Mouse (Mus musculus) MN1 (cell line): ENCODE measurements at regions not wholly inside any gene's neighbourhood (a gene's known extent, or its start where the extent isn't known, plus 50 kb on each side); places are given as distances from the start of the nearest gene placed in this dataset.
A peak's percentile ranks its signal among the peaks of the same experiment; 100 is the strongest.

Source experiments
- DNase-seq: peaks from one replicate; pipeline ENCODE4 v3.0.0-alpha.2; 2016; ENCODE audit warnings: low spot score

- no peak for DNase-seq
These were observed 162.2 kb upstream of the Id2 start for GRCm38 (mm10) chr12:25259123-25259522.

DNA sequence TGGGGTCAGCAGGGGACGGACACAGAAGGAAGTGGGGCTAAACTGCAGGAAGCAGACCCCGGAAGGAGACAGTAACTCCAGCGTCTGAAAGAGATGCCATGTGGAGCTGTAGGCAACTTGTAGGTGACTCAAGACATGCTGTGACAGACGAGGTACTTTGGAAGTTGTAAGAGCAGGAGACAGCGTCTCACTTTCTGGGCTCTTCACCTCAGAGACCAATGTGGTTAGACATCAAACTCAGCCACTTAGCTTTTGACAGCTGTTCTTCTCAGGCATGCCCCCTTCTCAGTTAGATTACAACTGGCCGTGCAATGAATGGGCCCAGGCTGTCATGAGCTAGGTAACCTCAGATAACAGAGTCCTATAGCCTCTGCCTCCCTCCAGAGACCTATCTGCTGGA, 159.3 kb upstream of the Id2 start:
- DNase-seq: no peak

- DNase-seq: no peak
These were observed 157.8 kb upstream of the Id2 start for GRCm38 (mm10) chr12:25254716-25255115.

- DNase-seq: no peak
These were observed 156.0 kb upstream of the Id2 start for GRCm38 (mm10) chr12:25252776-25253510.

DNA sequence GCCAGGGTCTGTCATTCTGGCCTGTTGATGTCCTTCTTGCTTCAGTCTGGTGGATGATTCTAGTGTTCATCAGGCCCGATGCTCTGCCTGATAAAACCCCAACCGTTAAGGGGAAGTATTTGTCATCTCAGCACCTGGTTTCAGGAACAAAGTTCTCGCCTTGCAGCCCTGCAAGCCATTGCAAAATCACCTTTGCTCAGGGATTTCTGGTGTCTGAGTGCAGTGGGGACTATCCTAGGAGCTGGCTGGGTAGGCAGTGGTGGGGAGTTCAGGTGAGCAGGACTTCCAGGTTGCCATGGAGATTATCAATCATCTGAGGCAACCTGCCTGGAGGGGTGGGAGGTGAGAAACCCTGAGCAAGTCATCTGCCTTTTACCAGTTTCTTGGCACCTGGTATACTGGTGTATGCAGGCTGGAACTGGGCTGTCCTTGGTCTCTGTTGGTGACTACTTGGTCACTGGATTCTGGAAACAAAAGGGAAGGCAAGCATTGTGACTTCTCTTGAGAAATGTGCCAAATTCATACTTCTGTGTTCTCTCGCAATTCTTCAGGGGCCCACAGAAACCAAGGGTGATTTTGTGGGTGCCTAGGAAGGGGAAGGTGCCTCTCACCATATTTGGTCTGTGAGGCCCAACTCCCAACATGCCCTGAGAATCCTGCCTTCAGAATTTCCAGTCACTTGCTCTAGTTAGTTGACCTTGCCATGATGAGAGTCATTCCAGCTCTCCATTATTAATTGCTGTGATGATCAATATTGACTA, 154.7 kb upstream of the Id2 start:
- DNase-seq: no peak

DNA sequence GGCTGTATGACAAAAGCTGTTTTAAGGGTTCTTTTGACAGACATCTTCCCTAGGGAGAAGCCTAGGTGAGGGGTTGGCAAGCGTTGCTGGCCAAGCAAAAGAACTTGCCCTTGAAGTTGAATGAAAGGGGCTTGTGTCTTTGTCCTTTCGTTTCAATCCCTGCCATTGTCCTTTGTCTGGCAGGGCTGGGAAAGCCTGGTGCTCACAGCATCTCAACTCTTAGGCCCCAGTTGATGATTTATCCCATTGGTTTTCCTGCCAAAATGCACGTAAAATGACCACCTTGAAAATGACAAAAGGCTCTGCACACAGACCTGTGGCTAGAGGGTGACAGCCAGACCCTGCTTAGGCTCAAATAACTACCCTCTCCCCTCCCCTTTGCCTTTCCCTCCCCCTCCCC, 153.9 kb upstream of the Id2 start:
- no peak for DNase-seq

GRCm38 (mm10) chr12:25248681-25249366, 151.9 kb upstream of the Id2 start:
- peak; percentile 71 for DNase-seq

GRCm38 (mm10) chr12:25246566-25246965, 149.6 kb upstream of the Id2 start:
- DNase-seq: no peak

DNA sequence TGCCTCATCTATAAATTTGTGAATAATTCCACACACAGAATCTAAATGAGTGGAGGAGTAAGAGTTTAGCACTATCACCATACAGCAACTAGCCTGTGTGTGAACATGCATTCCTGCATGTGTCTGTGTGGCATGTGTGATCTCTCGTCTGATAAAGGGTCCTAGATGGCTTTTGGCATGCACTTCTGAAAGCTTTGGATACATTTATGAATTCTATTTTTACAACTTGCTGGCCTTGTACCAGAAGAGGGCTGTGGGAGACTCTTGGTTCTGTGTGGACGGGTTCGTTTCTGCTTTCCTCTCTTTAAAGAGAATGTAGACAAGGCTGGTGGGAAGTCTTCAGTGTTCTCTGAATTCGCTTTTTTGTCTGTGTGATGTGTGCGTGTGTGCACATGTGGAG, 148.7 kb upstream of the Id2 start:
- no peak for DNase-seq

DNA sequence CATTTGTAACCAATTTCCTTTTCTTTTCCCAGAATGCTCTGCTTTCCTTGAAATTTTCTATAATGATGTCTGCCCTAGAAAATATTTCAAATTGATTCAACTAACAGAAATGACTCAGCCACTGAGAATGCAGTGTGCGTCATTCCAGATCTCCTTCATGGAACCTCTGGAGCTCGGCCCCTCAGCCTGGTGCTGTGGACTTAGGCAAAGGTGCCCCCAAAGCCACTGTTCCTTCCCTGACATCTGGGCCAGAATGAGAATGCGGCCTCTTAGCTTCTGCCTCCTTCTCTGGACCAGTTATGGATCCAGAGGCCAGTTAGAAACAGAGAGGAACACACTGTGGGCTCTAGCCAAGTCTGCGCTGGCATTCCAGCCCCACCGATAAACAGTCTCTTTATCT, 148.3 kb upstream of the Id2 start:
- DNase-seq: no peak

DNA sequence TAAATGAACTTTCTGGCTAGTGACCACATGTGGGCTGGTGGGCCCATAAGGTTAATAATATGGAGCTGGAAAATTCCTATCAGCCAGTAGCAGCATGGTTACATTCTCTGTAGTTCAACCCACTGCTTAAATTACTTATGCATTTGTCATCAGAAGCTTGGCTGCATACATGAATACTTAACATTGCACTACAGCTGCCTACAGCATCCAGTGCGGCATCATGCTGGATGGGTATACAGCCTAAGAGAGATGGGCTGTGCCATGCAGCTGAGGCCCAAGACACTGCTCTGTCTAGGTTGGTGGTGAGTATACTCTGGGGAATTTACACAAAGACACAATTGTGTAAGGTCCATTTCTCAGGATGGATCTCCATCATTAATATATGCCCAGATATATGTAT, 147.7 kb upstream of the Id2 start:
- DNase-seq: no peak

DNA sequence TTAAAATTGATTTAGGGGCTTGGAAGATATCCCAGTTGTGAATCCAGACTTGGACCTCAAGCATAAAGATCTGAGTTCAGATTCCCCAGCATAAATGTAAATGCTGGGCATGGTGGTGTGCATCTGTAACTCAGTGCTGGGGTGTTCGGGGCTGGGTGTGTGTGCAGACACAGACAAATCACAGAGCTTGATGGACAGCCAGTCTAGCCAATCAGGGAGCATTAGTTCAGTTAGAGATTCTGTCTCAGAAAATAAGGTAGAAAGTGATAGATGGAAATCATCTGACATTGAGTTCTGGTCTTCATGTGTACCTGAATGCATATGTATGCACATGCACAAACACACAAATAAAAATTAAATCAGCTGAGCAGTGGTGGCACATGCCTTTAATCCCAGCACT, 147.0 kb upstream of the Id2 start:
- no peak for DNase-seq

DNA sequence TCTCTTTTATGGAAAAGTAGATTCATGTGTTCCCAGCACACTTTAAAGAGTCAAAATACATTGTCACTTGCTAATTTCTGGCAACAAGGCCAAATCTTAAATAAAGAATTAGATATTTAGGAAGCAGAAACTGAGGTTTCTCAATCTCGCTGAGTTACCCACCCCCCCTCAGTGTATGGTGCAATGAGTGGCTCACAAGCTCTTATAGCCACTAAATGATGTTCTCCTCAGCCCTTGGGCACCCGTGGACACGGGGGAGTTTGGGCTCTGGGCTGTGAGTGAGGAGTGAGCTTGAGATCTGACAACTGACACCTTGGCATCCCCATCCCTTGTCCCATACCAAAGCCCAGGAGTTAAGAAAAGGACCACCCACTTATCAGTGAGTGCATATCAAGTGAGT, 145.4 kb upstream of the Id2 start:
- no peak for DNase-seq

DNA sequence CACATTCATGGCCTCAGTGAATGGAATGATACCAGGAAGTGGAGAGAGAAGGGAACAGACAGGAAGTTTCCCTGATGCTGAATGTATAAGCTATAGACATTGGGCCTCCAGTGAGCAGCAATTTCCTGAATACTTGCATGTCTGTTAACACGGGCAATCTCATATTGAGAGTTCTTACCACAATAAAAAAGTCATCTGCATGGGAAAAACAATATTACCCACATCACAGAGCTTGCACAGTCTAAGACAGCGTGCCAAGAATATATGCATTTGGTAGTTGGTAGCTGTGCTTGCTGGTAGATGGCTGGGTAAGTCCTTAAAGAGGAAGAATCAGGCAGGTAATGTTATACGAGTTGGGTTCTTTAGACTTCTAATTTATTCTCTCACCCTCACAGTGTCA, 144.7 kb upstream of the Id2 start:
- no peak for DNase-seq

DNA sequence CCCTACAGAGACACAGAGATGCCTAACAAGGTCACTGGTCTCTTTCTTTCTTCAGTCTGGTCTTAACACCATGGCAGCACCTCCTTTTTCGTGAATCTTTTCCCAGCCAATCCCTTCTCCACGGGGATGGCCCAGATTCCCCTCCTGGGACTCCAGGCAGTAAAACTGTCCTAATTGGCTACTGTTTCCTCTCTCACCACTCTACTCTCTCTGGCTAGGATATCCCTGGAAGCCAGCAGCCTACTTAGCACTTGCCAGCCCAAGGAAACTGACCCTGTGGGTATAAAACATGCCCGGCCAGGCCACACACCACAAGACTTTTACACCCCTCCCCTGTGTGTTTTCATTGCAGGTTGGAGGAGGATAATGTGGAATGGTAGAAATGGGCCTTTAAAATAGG, 143.9 kb upstream of the Id2 start:
- DNase-seq: no peak

- no peak for DNase-seq
These were observed 143.2 kb upstream of the Id2 start for GRCm38 (mm10) chr12:25240142-25240541.

DNA sequence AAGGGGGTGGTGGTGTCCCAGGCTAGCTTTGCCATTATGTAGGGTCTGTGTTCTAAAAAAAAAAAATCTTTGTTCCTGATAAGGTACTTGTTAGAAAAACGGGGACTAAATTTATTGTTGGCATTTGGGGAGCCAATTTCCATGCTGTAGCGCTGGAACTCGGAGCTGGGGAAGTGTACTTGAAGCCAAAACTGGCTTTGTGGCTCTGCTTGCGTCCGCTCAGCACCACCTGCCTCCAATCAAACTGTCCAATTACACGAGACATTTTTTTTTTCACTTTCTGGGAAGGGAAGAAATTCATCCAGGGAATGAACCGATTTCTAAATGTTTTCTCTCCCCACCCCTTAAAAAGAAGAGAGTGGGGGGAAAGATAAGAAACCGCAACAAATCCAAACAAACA, 138.1 kb upstream of the Id2 start:
- DNase-seq: no peak

DNA sequence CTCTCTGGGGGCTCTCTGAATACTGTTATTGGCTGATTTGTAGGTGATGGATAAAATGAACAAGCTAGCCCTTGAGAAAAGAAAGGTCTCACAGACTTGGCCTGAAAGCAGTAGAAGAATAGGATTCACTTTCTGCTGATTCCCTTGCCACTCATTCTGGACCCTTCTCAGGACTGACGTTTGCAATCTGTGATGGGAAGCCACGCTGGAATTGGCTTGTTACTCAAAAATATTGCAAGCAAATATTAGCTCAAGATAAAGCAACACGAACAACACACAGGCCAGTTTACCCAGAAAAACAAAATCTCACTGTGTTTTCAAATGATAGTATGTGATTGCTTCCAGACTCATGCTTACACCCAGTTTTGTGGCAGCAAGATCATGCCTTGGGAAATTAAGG, 137.7 kb upstream of the Id2 start:
- no peak for DNase-seq

GRCm38 (mm10) chr12:25233027-25233535, 136.1 kb upstream of the Id2 start:
- no peak for DNase-seq

DNA sequence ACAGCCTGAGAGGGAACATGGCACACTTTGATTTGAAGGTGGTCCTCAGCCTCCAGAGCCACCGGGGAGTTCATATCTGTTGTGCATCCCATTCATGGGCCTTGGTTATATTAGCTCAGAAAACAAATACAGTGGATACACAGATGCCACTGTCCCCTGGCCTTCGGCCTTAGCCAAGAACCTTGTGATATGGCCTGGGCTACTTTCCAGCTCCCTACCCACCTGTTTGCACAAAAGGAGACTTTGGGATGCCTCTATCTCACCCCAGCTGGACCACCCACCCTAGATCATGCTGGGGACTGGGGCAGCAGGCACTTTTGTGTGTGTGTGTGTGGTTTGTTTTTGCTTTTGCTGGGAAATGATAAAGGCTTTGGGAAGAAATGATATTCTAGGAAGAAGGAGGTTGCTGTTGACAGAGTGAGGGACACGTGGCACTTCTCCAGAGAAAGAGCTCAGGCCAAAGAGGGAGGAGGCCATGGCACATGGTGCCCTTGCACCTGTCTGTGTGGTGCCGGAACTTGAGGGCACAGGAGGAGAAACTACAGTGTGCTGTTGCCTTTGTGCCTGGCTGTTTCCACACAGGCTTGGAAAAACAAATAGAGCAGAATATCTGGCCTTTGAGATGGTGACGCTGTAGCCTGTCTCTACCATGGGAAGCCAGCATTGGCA, 135.6 kb upstream of the Id2 start:
- no peak for DNase-seq

GRCm38 (mm10) chr12:25228708-25229107, 131.8 kb upstream of the Id2 start:
- no peak for DNase-seq

- DNase-seq: no peak
These were observed 130.8 kb upstream of the Id2 start for GRCm38 (mm10) chr12:25227736-25228135.
